Mouse (Mus musculus): Measurements from ENCODE around the gene Ctcfl.

- no peak for TF ChIP-seq CTCF (IDR thresholded peaks at IDR 0.05; ENCODE audit: borderline replicate concordance, control insufficient read depth, extremely low read depth, insufficient read depth, low read length, poor library complexity)
- TF ChIP-seq POLR2A (IDR thresholded peaks at IDR 0.05; ENCODE audit: control insufficient read depth, extremely low read depth, insufficient read depth, low read length, poor library complexity) = no peak
Measured at GRCm38 (mm10) chr2:173084871-173085270, 34.5 kb downstream of the Ctcfl start.

All from thymus, adult 2 months (tissue).